Mouse (Mus musculus) testis, adult 2 months (tissue): ENCODE data around the gene Cstf3.

Experiments
- CTCF ChIP-seq: fragments of 200-500 bp; IDR thresholded peaks from 2 replicates; pipeline ENCODE4 v1.5.1; 2012; ENCODE audit warnings: low read depth, mild to moderate bottlenecking, inconsistent platforms, low read length, moderate library complexity; ENCODE audit not compliant: control insufficient read depth, insufficient read depth, insufficient replicate concordance
- POLR2A ChIP-seq: fragments of 200-500 bp; IDR thresholded peaks from 2 replicates; pipeline ENCODE4 v1.6.1; 2012; ENCODE audit warnings: low read depth, mild to moderate bottlenecking, inconsistent platforms, low read length, moderate library complexity; ENCODE audit not compliant: control insufficient read depth

DNA sequence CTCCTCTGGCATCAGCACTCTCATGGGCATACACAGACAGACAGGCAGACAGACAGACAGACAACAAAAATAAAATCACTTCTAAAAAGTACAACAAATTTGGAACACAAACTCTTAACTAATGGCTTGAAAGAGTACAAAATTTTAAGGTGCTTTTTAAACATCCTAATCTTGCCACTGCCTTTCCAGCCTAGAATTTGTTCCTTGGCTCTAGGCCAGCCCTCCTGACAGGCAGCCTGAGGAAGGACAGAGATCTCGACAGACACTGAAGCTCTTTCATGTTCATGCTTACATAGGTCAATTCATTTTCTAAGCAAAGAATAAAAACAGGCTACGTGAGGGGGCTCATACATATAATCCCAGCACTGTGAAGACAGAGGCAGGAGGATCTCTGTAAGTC lies 102.2 kb downstream of the Cstf3 start:
- TF ChIP-seq POLR2A = no peak
- no peak for TF ChIP-seq CTCF
